Mouse (Mus musculus): ENCODE results near the gene Npy.

The Npy gene

GRCm38 (mm10) chr6:49821961-49822870 is at the start of gene Npy:
Gene Npy, plus strand, starts transcription at chr6:49822710.
- DNase-seq, result no peak

GRCm38 (mm10) chr6:49775006-49775405 is 47.5 kb upstream of the Npy start:
- no peak for DNase-seq

- DNase-seq, result peak; percentile 4
Observed at GRCm38 (mm10) chr6:49778109-49778508, 44.4 kb upstream of the Npy start.

- DNase-seq, result no peak
Observed at GRCm38 (mm10) chr6:49778729-49779128, 43.8 kb upstream of the Npy start.

- DNase-seq, result no peak
Observed at GRCm38 (mm10) chr6:49779606-49780005, 42.9 kb upstream of the Npy start.

GRCm38 (mm10) chr6:49780846-49781400 is 41.6 kb upstream of the Npy start:
- DNase-seq, result no peak

GRCm38 (mm10) chr6:49781852-49782251 is 40.7 kb upstream of the Npy start:
- DNase-seq, result no peak

GRCm38 (mm10) chr6:49782679-49783078 is 39.8 kb upstream of the Npy start:
- no peak for DNase-seq

- DNase-seq, result no peak
Observed at GRCm38 (mm10) chr6:49792524-49792923, 30.0 kb upstream of the Npy start.

GRCm38 (mm10) chr6:49804105-49804504 is 18.4 kb upstream of the Npy start:
- DNase-seq, result no peak

- DNase-seq, result no peak
Observed at GRCm38 (mm10) chr6:49808076-49808475, 14.4 kb upstream of the Npy start.

- DNase-seq, result no peak
Observed at GRCm38 (mm10) chr6:49817183-49817582, 5.3 kb upstream of the Npy start.

- no peak for DNase-seq
Observed at GRCm38 (mm10) chr6:49817625-49818024, 4.9 kb upstream of the Npy start.

GRCm38 (mm10) chr6:49822871-49823230 is 341 bp downstream of the Npy start:
- no peak for DNase-seq

- DNase-seq, result no peak
Observed at GRCm38 (mm10) chr6:49823371-49823770, 861 bp downstream of the Npy start.

- no peak for DNase-seq
Observed at GRCm38 (mm10) chr6:49823821-49824220, 1.3 kb downstream of the Npy start.

GRCm38 (mm10) chr6:49831579-49831978 is 9.1 kb downstream of the Npy start:
- no peak for DNase-seq

GRCm38 (mm10) chr6:49856830-49857229 is 34.3 kb downstream of the Npy start:
- DNase-seq, result no peak

- no peak for DNase-seq
Observed at GRCm38 (mm10) chr6:49867571-49867970, 45.1 kb downstream of the Npy start.

- DNase-seq, result no peak
Observed at GRCm38 (mm10) chr6:49871071-49871470, 48.6 kb downstream of the Npy start.

- no peak for DNase-seq
Observed at GRCm38 (mm10) chr6:49873556-49873955, 51.0 kb downstream of the Npy start.

- no peak for DNase-seq
Observed at GRCm38 (mm10) chr6:49875160-49875559, 52.6 kb downstream of the Npy start.

GRCm38 (mm10) chr6:49875791-49876190 is 53.3 kb downstream of the Npy start:
- no peak for DNase-seq
